Mouse (Mus musculus) midbrain, postnatal 0 days (tissue): Measurements from ENCODE around the gene Zc3h15. TPM values are rescaled to one million over a fixed set of nuclear protein-coding genes. Genes with fewer than 3 reads are reported as not detected.
"Not testable (repeated sequence)": the region's sequence is repeated elsewhere in the genome, so short reads cannot be mapped to it uniquely, and the experiment has no call there.

Source experiments
- ATAC-seq: fragments of 200-750 bp; cut with Nextera tagmentation; 2 replicates; pipeline ENCODE4 v1.8.0; 2017; ENCODE audit warnings: moderate number of reproducible peaks, mild to moderate bottlenecking, moderate TSS enrichment, moderate library complexity; ENCODE audit not compliant: low FRiP score
- DNase-seq: peaks from one replicate; pipeline ENCODE4 v3.0.0-alpha.2; 2015; ENCODE audit warnings: low spot score
- H3K27ac ChIP-seq: fragments of 300-500 bp; sonication (generic); 2 replicates; pipeline ENCODE4 v1.5.1; 2014; ENCODE audit warnings: low read depth, mild to moderate bottlenecking, low read length, mixed read lengths
- H3K27me3 ChIP-seq: fragments of 300-500 bp; sonication (generic); 2 replicates; pipeline ENCODE4 v1.6.1; 2014; ENCODE audit warnings: low read length, control low read depth, mixed read lengths; ENCODE audit not compliant: insufficient read depth
- H3K36me3 ChIP-seq: fragments of 300-500 bp; sonication (generic); 2 replicates; pipeline ENCODE4 v1.6.1; 2014; ENCODE audit warnings: low read length, control low read depth, mixed read lengths; ENCODE audit not compliant: insufficient read depth
- H3K4me1 ChIP-seq: fragments of 300-500 bp; sonication (generic); 2 replicates; pipeline ENCODE4 v1.6.1; 2014; ENCODE audit warnings: mild to moderate bottlenecking, control low read depth, antibody characterized with exemption, low read length, mixed read lengths; ENCODE audit not compliant: insufficient read depth
- H3K4me2 ChIP-seq: fragments of 300-500 bp; sonication (generic); 2 replicates; pipeline ENCODE4 v1.6.1; 2014; ENCODE audit warnings: low read depth, mild to moderate bottlenecking, low read length, mixed read lengths; ENCODE audit not compliant: poor library complexity, severe bottlenecking
- H3K4me3 ChIP-seq: fragments of 300-500 bp; sonication (generic); 2 replicates; pipeline ENCODE4 v1.5.1; 2014; ENCODE audit warnings: low read depth, mild to moderate bottlenecking, low read length, moderate library complexity
- H3K9ac ChIP-seq: fragments of 300-500 bp; sonication (generic); replicated peaks from 2 replicates; pipeline ENCODE4 v1.6.1; 2014; ENCODE audit warnings: mild to moderate bottlenecking, low read length, moderate library complexity, mixed read lengths; ENCODE audit not compliant: poor library complexity, severe bottlenecking
- H3K9me3 ChIP-seq: fragments of 300-500 bp; sonication (generic); 2 replicates; pipeline ENCODE4 v1.6.1; 2016; ENCODE audit warnings: low read length, control low read depth
- CTCF ChIP-seq: IDR thresholded peaks from 2 replicates; pipeline ENCODE4 v1.5.1; 2016; ENCODE audit warnings: antibody characterized with exemption, mild to moderate bottlenecking
- WGBS: fragments of 180-500 bp; shearing (Covaris S2); extraction: QIAGEN DNeasy Blood & Tissue Kit; methylation state at CpG from one replicate; pipeline ENCODE4 v1.1.7; 2014; 5-methylcytosine and 5-hydroxymethylcytosine counted together
- polyA plus RNA-seq: library from polyadenylated mRNA; unstranded; fragments of >200 nt; fragmentation: Nextera tagmentation; extraction: Ambion mirVana; gene quantifications from 2 replicates; pipeline ENCODE4 v1.2.1, GENCODE M21; 2015
- total RNA-seq: library from RNA; depleted of rRNA; stranded (reverse); fragments of >200 nt; gene quantifications from 2 replicates; pipeline ENCODE4 v1.2.3, GENCODE M21; 2014

The Zc3h15 gene
- total and polyA plus RNA-seq, 2 experiments from 2014 or later = 89.0 to 196 TPM

- peaks cover 6% of the 10 kb centered on the region; the same call in 1 of the 2 replicates for H3K36me3 ChIP-seq
- H3K9me3 ChIP-seq = no peaks in the 10 kb centered on the region
- no peak for TF ChIP-seq CTCF
- no peak overlapping the region for H3K27ac ChIP-seq
- no peak overlapping the region for H3K4me2 ChIP-seq
- DNase-seq (no peak), ATAC-seq (no peak)
- H3K9ac ChIP-seq = no peak overlapping the region
- no peaks in the 10 kb centered on the region for H3K4me1 ChIP-seq
- no peaks in the 10 kb centered on the region for H3K27me3 ChIP-seq
- H3K4me3 ChIP-seq = no peak overlapping the region
These were observed 8.4 kb downstream of the Zc3h15 start for GRCm38 (mm10) chr2:83652606-83653005.

DNA sequence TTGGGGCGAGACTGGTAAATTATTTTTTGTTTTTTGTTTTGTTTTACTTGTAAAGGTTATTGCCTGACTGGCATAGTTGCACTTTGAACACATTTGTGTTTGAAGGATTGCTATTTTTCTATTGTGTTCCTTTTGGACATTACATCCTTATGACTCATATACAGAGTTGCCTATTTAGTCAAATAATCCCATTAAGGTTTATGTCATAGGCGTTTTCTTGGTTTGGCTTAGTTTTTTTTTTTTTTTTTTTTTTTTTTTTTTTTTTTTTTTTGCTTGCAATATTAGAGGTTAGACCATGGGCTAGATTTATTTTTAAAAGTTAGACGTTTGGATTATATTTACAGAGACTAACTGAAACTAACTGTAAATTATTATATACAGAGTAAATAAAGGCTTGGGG lies 15.0 kb downstream of the Zc3h15 start:
- no peak for TF ChIP-seq CTCF
- ATAC-seq (no peak), DNase-seq (no peak)
- Histone ChIP-seq H3K27me3 (no peaks in the 10 kb centered on the region), H3K4me3 (no peak overlapping the region), H3K36me3 (peaks cover 17% of the 10 kb centered on the region; the same call in 1 of the 2 replicates), H3K4me2 (no peak overlapping the region), H3K27ac (no peak overlapping the region), H3K4me1 (no peaks in the 10 kb centered on the region), H3K9ac (no peak overlapping the region), H3K9me3 (no peaks in the 10 kb centered on the region)
- 87% methylated on average over 3 of the region's 3 CpGs for WGBS

DNA sequence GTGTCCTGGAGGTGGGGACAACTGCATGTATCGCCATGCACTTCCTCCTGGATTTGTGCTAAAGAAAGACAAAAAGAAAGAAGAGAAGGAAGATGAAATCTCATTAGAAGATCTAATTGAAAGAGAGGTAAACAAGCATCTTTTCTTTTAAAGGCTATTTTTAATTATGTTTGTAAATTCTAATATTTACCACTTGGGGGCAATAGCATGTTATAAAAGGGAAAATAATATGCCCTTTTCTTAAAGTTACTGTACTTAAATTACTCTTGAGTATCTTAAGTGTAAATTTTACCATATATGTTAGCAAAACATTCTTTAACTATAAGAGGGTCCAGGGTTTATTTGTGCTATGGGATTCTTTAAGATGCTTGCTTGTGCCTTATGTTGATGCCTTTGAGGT lies 15.9 kb downstream of the Zc3h15 start:
- Histone ChIP-seq H3K9me3 (no peaks in the 10 kb centered on the region), H3K4me2 (no peak overlapping the region), H3K9ac (no peak overlapping the region), H3K4me1 (no peaks in the 10 kb centered on the region), H3K4me3 (no peak overlapping the region), H3K27ac (no peak overlapping the region), H3K27me3 (no peaks in the 10 kb centered on the region), H3K36me3 (peaks cover 17% of the 10 kb centered on the region; the same call in 1 of the 2 replicates)
- WGBS = 100% methylated on average over 1 of the region's 1 CpGs
- peak; percentile 48 for TF ChIP-seq CTCF
- ATAC-seq (no peak), DNase-seq (no peak)

DNA sequence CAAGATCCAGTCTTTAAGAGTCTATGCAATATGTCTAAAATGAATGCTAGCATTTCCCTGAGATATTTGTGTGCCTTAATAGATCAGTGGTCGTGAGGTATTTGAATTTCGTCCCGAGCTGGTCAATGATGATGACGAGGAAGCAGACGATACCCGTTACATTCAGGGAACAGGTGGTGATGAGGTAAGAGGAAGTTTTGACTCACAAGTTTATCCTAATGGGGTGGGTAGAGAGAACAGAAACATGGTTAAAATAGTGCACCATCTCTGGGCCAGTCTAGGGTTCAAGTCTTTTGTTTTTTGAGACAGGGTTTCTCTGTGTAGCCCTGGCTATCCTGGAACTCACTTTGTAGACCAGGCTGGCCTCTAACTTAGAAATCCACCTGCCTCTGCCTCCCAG lies 17.1 kb downstream of the Zc3h15 start:
- Histone ChIP-seq H3K36me3 (peaks cover 12% of the 10 kb centered on the region; the same call in 1 of the 2 replicates), H3K4me1 (no peaks in the 10 kb centered on the region), H3K27ac (no peak overlapping the region), H3K4me3 (no peak overlapping the region), H3K9me3 (no peaks in the 10 kb centered on the region), H3K4me2 (no peak overlapping the region), H3K27me3 (no peaks in the 10 kb centered on the region), H3K9ac (no peak overlapping the region)
- WGBS = over 99% methylated on average over 6 of the region's 6 CpGs
- TF ChIP-seq CTCF = no peak
- no peak for ATAC-seq
- no peak for DNase-seq

DNA sequence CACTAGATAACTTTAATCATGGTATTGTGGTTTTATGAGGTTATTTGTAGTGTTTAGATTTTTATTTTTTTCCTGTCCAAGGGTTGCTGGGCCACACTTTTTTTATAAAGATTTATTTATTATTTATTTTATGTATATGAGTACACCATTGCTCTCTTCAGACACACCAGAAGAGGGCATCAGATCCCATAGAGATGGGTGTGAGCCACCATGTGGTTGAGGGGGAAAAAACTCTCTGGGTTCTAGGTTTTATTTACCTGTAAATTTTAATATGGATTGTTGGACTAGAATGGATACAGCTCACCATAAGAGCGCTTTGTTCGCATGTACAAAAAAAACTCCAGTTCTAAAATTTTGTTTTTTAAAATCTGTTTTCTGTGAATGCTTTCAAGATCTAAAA lies 20.8 kb downstream of the Zc3h15 start:
- not testable (repeated sequence) for DNase-seq, H3K4me2 ChIP-seq, ATAC-seq, H3K27ac ChIP-seq, H3K9ac ChIP-seq, H3K4me3 ChIP-seq, H3K4me1 ChIP-seq, H3K9me3 ChIP-seq, H3K27me3 ChIP-seq
- TF ChIP-seq CTCF = peak; percentile 37
- peaks cover 11% of the 10 kb centered on the region; the same call in 1 of the 2 replicates for H3K36me3 ChIP-seq
- 96% methylated on average over 2 of the region's 2 CpGs for WGBS

DNA sequence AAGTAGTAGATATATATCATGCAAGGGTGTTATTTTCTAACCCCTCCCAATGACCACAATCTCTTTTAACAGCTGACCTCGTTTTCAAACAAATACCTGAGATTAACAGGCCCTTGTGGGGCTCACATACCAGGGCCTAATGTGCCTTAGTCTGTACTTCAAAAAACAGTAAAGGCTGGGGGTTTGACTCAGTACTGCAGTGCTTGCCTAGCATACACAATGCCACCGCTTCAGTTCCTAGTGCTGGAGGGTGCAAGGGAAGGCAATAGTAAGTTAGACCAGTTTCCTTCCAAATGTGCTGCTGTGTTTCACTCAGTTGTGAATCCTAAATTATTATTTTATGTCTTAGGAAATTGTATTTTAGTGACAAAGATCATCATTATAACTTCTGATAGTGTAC lies 23.2 kb downstream of the Zc3h15 start:
- TF ChIP-seq CTCF = no peak
- H3K27ac ChIP-seq = no peak overlapping the region
- no peaks in the 10 kb centered on the region for H3K9me3 ChIP-seq
- peaks cover 6% of the 10 kb centered on the region; the same call in 1 of the 2 replicates for H3K36me3 ChIP-seq
- no peaks in the 10 kb centered on the region for H3K27me3 ChIP-seq
- no peak for DNase-seq
- WGBS = 93% methylated on average over 2 of the region's 2 CpGs
- H3K4me2 ChIP-seq = no peak overlapping the region
- no peak for ATAC-seq
- H3K9ac ChIP-seq = no peak overlapping the region
- H3K4me3 ChIP-seq = no peak overlapping the region
- no peaks in the 10 kb centered on the region for H3K4me1 ChIP-seq
